Mouse (Mus musculus): ENCODE measurements around the gene Slamf6. TPM values are rescaled to one million over a fixed set of nuclear protein-coding genes. Genes with fewer than 3 reads are reported as not detected.

Slamf6 gene
- polyA plus RNA-seq, 1 experiment from 2014 or later = 7.2 TPM

DNA sequence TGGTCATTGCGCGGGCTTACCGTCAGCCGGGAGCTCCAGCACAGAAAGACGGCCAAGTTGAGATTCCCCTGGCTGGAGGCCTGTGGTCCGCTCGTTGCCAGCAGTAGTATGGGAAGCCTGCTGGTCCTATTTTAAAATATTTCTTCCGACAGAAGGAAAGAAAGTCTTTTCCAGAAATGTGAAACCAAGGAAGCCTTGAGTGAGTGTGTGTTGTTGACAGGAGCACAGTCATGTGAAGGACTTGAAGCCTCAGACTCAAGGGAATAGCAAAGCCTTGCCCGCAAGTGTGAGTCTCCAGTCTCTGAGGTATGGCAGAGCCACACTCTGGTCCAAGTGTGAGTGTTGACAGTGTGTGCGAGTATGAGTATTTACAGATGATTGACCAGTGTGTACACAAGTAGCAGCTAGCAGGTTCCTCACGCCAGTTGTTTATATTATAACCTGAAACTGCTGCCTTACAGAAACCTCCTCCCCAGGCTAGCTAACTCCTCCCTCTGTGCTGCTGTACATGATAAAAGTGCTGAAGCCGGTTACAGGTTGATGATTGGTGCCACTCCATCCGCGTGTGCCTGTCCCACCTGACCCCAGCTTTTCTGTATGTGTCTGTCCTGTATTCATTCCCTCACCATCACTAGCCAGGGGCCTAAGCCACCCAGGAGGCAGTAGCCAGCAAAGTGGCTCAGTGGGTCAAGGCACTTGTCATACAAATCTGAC lies 59.7 kb downstream of the Slamf6 start:
- Histone ChIP-seq H3K9ac (replicated peaks) (no peak overlapping the region), H3K9me3 (ENCODE audit: low read length) (no peaks in the 10 kb centered on the region), H3K4me1 (ENCODE audit: insufficient read depth) (no peaks in the 10 kb centered on the region), H3K27ac (ENCODE audit: low read depth) (no peak overlapping the region), H3K4me2 (ENCODE audit: low read depth, low read length) (no peak overlapping the region), H3K4me3 (ENCODE audit: low read depth, low read length) (no peak overlapping the region), H3K36me3 (replicated peaks; ENCODE audit: insufficient read depth, low read length) (no peaks in the 10 kb centered on the region), H3K27me3 (ENCODE audit: insufficient read depth, low read length) (no peaks in the 10 kb centered on the region)
- ATAC-seq = no peak
- DNase-seq = no peak
- TF ChIP-seq CTCF (IDR thresholded peaks at IDR 0.05; ENCODE audit: low read depth) (no peak), EP300 (IDR thresholded peaks at IDR 0.05; ENCODE audit: low read depth) (no peak)
- WGBS (ENCODE audit: insufficient replicate concordance) = 81% methylated on average over 14 of the region's 14 CpGs

DNA sequence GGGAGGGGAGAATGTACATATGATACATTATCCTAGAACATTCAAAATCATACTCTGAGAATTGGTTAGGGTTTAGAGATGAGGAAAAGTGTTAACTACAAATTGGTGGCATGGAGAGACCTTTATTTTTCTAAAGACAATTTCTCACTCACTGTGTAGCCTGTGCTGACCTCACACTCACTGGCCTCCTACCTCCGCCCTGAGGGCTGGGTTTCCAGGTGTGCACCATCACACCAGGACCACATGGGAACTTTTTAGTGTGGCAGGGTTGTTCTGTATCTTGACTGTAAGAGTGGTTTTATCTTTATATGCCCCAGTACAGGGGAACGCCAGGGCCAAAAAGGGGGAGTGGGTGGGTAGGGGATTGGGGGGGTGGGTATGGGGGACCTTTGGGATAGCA lies 60.6 kb downstream of the Slamf6 start:
- Histone ChIP-seq H3K4me2 (ENCODE audit: low read depth, low read length) (no peak overlapping the region), H3K4me1 (ENCODE audit: insufficient read depth) (no peaks in the 10 kb centered on the region), H3K4me3 (ENCODE audit: low read depth, low read length) (no peak overlapping the region), H3K9me3 (ENCODE audit: low read length) (no peaks in the 10 kb centered on the region), H3K36me3 (replicated peaks; ENCODE audit: insufficient read depth, low read length) (no peaks in the 10 kb centered on the region), H3K9ac (replicated peaks) (no peak overlapping the region), H3K27ac (ENCODE audit: low read depth) (no peak overlapping the region), H3K27me3 (ENCODE audit: insufficient read depth, low read length) (no peaks in the 10 kb centered on the region)
- TF ChIP-seq CTCF (IDR thresholded peaks at IDR 0.05; ENCODE audit: low read depth) = no peak
- TF ChIP-seq EP300 (IDR thresholded peaks at IDR 0.05; ENCODE audit: low read depth) = no peak
- DNase-seq = no peak
- no peak for ATAC-seq
- WGBS (ENCODE audit: insufficient replicate concordance) = 81% methylated on average over 2 of the region's 2 CpGs

DNA sequence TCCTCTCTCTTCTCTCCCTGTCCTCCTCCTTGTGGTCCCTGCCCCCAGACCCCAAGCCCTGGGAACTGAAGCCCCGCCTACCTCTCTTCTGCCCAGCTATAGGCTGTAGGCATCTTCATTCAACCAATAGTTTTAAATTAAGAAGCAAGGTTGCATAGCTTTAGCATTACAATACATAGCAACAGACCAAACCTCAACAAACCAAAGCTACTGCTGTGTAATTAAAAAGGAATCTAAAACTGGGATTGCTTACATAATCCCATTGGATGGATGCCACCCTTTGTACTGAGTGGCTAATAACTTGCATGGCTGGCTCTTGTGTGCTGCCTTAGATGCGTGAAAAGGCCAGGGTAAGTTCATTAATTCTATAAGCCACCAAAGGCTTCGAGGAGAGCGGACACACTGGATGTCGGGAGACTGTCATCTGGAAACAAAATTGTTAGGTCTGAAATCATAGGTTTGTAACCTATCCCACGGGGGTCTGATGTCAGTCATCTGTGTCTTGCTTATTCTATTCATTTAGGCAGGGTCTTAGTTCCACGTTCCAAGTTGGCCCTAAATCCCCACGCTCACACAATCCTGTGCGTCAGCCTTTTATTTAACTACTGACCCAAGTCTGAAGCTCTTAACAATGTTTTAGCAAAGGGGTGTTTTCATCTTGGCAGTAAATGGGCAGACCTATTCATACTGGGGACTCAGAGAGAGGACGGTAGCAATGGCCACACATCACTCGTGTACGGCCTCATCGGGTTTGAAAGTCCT lies 62.8 kb downstream of the Slamf6 start:
- H3K4me1 ChIP-seq (ENCODE audit: insufficient read depth) = no peaks in the 10 kb centered on the region
- no peaks in the 10 kb centered on the region for H3K9me3 ChIP-seq (ENCODE audit: low read length)
- no peak for DNase-seq
- TF ChIP-seq EP300 (IDR thresholded peaks at IDR 0.05; ENCODE audit: low read depth) = no peak
- no peak for TF ChIP-seq CTCF (IDR thresholded peaks at IDR 0.05; ENCODE audit: low read depth)
- H3K36me3 ChIP-seq (replicated peaks; ENCODE audit: insufficient read depth, low read length) = no peaks in the 10 kb centered on the region
- H3K27me3 ChIP-seq (ENCODE audit: insufficient read depth, low read length) = no peaks in the 10 kb centered on the region
- H3K4me3 ChIP-seq (ENCODE audit: low read depth, low read length) = no peak overlapping the region
- no peak for ATAC-seq
- no peak overlapping the region for H3K27ac ChIP-seq (ENCODE audit: low read depth)
- no peak overlapping the region for H3K9ac ChIP-seq (replicated peaks)
- 85% methylated on average over 13 of the region's 13 CpGs for WGBS (ENCODE audit: insufficient replicate concordance)
- no peak overlapping the region for H3K4me2 ChIP-seq (ENCODE audit: low read depth, low read length)

DNA sequence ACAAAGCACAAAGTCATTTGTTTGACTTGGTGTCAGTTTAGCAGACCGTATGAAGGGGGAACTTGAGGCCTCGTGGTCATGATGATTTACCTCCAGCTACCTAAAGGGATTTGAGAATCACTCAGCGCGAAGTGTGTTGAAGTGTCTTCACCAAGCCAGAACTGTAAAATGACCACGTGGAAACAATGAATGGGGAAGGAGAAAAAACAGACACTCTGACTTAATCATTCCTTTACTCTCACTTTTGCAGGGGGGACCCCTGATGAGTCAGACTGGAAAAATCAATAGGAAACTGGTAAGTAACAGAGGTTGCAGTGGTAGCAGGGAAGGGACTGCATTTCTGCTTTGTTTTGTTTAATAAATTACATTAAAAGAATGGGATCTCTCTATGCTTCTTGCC lies 64.9 kb downstream of the Slamf6 start:
- no peak overlapping the region for H3K27ac ChIP-seq (ENCODE audit: low read depth)
- ATAC-seq (no peak), DNase-seq (no peak)
- TF ChIP-seq CTCF (IDR thresholded peaks at IDR 0.05; ENCODE audit: low read depth) = no peak
- TF ChIP-seq EP300 (IDR thresholded peaks at IDR 0.05; ENCODE audit: low read depth) = no peak
- H3K36me3 ChIP-seq (replicated peaks; ENCODE audit: insufficient read depth, low read length) = no peaks in the 10 kb centered on the region
- H3K9ac ChIP-seq (replicated peaks) = no peak overlapping the region
- no peaks in the 10 kb centered on the region for H3K9me3 ChIP-seq (ENCODE audit: low read length)
- H3K4me3 ChIP-seq (ENCODE audit: low read depth, low read length) = no peak overlapping the region
- WGBS (ENCODE audit: insufficient replicate concordance) = 57% methylated on average over 5 of the region's 5 CpGs
- no peak overlapping the region for H3K4me2 ChIP-seq (ENCODE audit: low read depth, low read length)
- H3K4me1 ChIP-seq (ENCODE audit: insufficient read depth) = no peaks in the 10 kb centered on the region
- no peaks in the 10 kb centered on the region for H3K27me3 ChIP-seq (ENCODE audit: insufficient read depth, low read length)

DNA sequence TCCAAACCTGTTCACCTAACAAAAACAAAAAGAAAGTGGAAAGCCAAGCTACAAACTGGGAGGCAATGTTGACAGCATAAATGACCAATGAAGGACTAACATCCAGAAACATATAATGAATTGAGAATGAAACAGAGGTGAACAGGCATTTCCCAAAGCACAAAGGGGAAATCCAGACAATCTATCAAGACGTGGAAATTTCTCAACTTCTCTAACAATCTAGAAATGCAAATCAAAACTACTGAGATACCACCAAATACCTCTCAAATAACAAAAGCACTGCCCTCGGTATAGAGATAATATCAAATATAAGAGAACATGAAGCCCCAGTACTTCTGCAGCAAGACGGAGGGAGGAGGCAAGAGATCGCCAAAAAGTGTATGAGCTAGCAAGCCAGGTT lies 65.4 kb downstream of the Slamf6 start:
- Histone ChIP-seq H3K36me3 (replicated peaks; ENCODE audit: insufficient read depth, low read length) (no peaks in the 10 kb centered on the region), H3K27me3 (ENCODE audit: insufficient read depth, low read length) (no peaks in the 10 kb centered on the region), H3K4me3 (ENCODE audit: low read depth, low read length) (no peak overlapping the region), H3K4me2 (ENCODE audit: low read depth, low read length) (no peak overlapping the region), H3K4me1 (ENCODE audit: insufficient read depth) (no peaks in the 10 kb centered on the region), H3K9ac (replicated peaks) (no peak overlapping the region), H3K9me3 (ENCODE audit: low read length) (no peaks in the 10 kb centered on the region), H3K27ac (ENCODE audit: low read depth) (no peak overlapping the region)
- 63% methylated on average over 4 of the region's 4 CpGs for WGBS (ENCODE audit: insufficient replicate concordance)
- no peak for DNase-seq
- no peak for ATAC-seq
- TF ChIP-seq CTCF (IDR thresholded peaks at IDR 0.05; ENCODE audit: low read depth) (no peak), EP300 (IDR thresholded peaks at IDR 0.05; ENCODE audit: low read depth) (no peak)

DNA sequence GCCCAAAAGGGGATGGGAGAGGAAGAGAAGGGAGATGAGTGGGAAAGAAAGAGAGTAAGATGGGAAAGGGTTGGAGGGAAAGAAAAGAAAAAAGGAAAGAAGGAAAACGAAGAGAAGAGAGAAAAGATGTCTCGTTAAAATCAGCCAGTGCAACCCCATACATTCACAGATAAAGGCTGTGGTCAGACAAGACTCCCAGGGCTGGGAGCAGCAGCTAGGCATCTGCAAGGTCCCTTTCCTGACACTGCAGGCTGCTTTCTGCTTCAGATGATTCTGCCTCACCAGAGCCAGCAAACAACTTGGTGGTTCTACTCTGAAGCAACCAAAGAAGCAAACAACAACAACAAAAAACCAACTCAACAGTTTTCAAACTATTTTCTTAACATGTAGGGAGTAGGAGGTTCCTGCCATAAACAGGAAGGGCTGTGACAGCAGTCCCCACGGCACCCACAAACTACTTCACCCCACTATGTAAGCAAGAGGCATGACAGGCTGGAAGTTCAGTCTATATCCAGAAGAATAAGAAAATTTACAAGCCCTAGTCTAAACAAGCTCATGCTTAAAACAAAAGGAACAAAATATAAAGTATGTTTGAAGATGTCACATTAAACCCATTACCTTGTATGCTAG lies 66.2 kb downstream of the Slamf6 start:
- Histone ChIP-seq H3K4me1 (ENCODE audit: insufficient read depth) (no peaks in the 10 kb centered on the region), H3K9me3 (ENCODE audit: low read length) (no peaks in the 10 kb centered on the region), H3K4me3 (ENCODE audit: low read depth, low read length) (no peak overlapping the region), H3K4me2 (ENCODE audit: low read depth, low read length) (no peak overlapping the region), H3K27me3 (ENCODE audit: insufficient read depth, low read length) (no peaks in the 10 kb centered on the region), H3K36me3 (replicated peaks; ENCODE audit: insufficient read depth, low read length) (no peaks in the 10 kb centered on the region), H3K9ac (replicated peaks) (no peak overlapping the region), H3K27ac (ENCODE audit: low read depth) (no peak overlapping the region)
- ATAC-seq = no peak
- WGBS (ENCODE audit: insufficient replicate concordance) = 32% methylated on average over 3 of the region's 3 CpGs
- TF ChIP-seq CTCF (IDR thresholded peaks at IDR 0.05; ENCODE audit: low read depth) (no peak), EP300 (IDR thresholded peaks at IDR 0.05; ENCODE audit: low read depth) (no peak)
- no peak for DNase-seq

All from liver, postnatal 0 days (tissue).